Mouse (Mus musculus) forebrain, embryonic 13.5 days (tissue): ENCODE data around the gene Ccdc181. TPM values are rescaled to one million over a fixed set of nuclear protein-coding genes. Genes with fewer than 3 reads are reported as not detected.

Source experiments
- ATAC-seq: fragments of 200-750 bp; cut with Nextera tagmentation; 2 replicates; pipeline ENCODE4 v1.8.0; 2017
- H3K27ac ChIP-seq: fragments of 300-500 bp; sonication (generic); 2 replicates; pipeline ENCODE4 v1.5.1; 2015; ENCODE audit warnings: inconsistent platforms, mild to moderate bottlenecking, moderate library complexity
- H3K27me3 ChIP-seq: fragments of 300-500 bp; sonication (generic); 2 replicates; pipeline ENCODE4 v1.6.1; 2015; ENCODE audit warnings: mild to moderate bottlenecking, inconsistent platforms
- H3K36me3 ChIP-seq: fragments of 300-500 bp; sonication (generic); 2 replicates; pipeline ENCODE4 v1.6.1; 2015; ENCODE audit warnings: mild to moderate bottlenecking, inconsistent platforms; ENCODE audit not compliant: poor library complexity, severe bottlenecking
- H3K4me1 ChIP-seq: fragments of 300-500 bp; sonication (generic); 2 replicates; pipeline ENCODE4 v1.6.1; 2015; ENCODE audit warnings: inconsistent platforms
- H3K4me2 ChIP-seq: fragments of 300-500 bp; sonication (generic); 2 replicates; pipeline ENCODE4 v1.6.1; 2015; ENCODE audit warnings: inconsistent platforms, mild to moderate bottlenecking, moderate library complexity
- H3K4me3 ChIP-seq: fragments of 300-500 bp; sonication (generic); 2 replicates; pipeline ENCODE4 v1.5.1; 2015; ENCODE audit warnings: mild to moderate bottlenecking, inconsistent platforms
- H3K9ac ChIP-seq: fragments of 300-500 bp; sonication (generic); 2 replicates; pipeline ENCODE4 v1.6.1; 2015; ENCODE audit warnings: mild to moderate bottlenecking, inconsistent platforms
- H3K9me3 ChIP-seq: fragments of 300-500 bp; sonication (generic); replicated peaks from 2 replicates; pipeline ENCODE4 v1.6.1; 2016; ENCODE audit warnings: inconsistent platforms
- WGBS: fragments of 180-500 bp; shearing (Covaris S2); methylation state at CpG from one replicate; pipeline ENCODE4 v1.1.7; 2015; 5-methylcytosine and 5-hydroxymethylcytosine counted together
- polyA plus RNA-seq: library from polyadenylated mRNA; unstranded; fragments of >200 nt; fragmentation: Nextera tagmentation; extraction: Ambion mirVana; gene quantifications from 2 replicates; pipeline ENCODE4 v1.2.1, GENCODE M21; 2015

The Ccdc181 gene
- polyA plus RNA-seq, 1 experiment from 2014 or later = 17.3 TPM

DNA sequence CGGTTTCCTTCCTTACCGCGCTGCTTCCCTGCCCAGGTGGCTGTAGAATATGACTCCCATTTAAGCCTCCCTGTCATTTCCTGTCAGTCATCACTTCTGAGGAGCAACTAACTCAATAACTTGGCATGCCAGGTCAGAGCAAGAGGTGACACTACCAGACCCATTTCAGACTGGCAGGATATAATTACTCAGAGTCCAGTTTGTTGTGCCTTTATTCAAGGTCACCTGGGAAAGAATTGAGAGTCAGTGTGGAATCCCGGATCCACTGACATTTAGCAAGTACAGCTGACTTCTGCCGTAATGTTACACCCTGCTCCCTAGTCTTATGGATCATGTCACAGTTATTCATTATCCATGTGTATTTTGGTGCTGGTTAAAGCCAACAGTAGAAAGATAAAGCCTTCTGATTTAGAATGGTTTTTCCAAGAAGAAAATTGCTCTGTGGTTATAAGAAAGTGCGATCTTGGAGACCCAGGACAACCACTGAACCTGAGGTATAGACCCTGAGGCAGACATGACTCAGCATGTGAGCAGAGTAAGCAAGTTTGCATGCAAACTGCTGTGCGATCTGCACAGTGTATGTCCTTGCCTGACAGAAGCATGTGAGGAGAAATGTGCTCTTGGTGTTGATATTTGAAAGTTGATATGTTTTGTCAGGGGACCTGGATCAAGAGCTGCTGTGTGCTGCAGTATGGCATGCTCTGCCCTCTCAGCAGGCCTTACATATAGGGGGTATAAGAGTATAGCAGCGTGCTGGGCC, 24.8 kb upstream of the Ccdc181 start:
- Histone ChIP-seq H3K27me3 (no peaks in the 10 kb centered on the region), H3K4me1 (peaks cover 28% of the 10 kb centered on the region), H3K27ac (no peak overlapping the region), H3K9me3 (no peaks in the 10 kb centered on the region), H3K4me3 (peak overlapping the region; percentile 67), H3K36me3 (no peaks in the 10 kb centered on the region), H3K9ac (peak overlapping the region; percentile 5; the same call in 1 of the 2 replicates), H3K4me2 (peak overlapping the region; percentile 84)
- ATAC-seq = no peak
- WGBS = 65% methylated on average over 8 of the region's 8 CpGs

- H3K9me3 ChIP-seq = no peaks in the 10 kb centered on the region
- no peak overlapping the region for H3K9ac ChIP-seq
- H3K4me1 ChIP-seq = peaks cover 28% of the 10 kb centered on the region
- no peak overlapping the region for H3K27ac ChIP-seq
- WGBS = 87% methylated on average over 1 of the region's 1 CpGs
- no peak for ATAC-seq
- no peak overlapping the region for H3K4me2 ChIP-seq
- no peak overlapping the region for H3K4me3 ChIP-seq
- no peaks in the 10 kb centered on the region for H3K27me3 ChIP-seq
- no peaks in the 10 kb centered on the region for H3K36me3 ChIP-seq
Measured at GRCm38 (mm10) chr1:164251438-164251837, 23.9 kb upstream of the Ccdc181 start.

DNA sequence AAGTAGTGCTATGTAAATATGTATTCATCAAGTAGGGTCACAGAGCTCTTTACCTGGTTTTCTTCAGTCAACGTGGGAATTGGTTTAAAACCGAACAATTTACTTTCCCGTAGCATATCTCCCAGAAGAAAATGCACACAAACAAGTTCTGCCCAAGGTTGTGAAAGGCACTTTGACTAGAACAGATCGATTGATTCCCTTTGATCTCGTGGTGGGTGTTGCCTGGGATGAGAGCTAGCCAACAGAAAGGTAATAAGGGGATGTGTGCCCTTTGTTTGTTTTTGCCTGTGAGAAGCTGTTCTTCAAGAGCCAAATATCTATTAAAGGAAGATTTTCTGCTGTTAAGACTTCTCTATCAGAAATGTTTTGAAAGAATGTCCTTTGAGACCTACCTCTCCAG, 22.8 kb upstream of the Ccdc181 start:
- Histone ChIP-seq H3K9ac (no peak overlapping the region), H3K9me3 (no peaks in the 10 kb centered on the region), H3K4me3 (no peak overlapping the region), H3K4me1 (peaks cover 26% of the 10 kb centered on the region), H3K27ac (no peak overlapping the region), H3K36me3 (peaks cover 9% of the 10 kb centered on the region; the same call in 1 of the 2 replicates), H3K4me2 (no peak overlapping the region), H3K27me3 (no peaks in the 10 kb centered on the region)
- no peak for ATAC-seq
- WGBS = 80% methylated on average over 5 of the region's 5 CpGs

DNA sequence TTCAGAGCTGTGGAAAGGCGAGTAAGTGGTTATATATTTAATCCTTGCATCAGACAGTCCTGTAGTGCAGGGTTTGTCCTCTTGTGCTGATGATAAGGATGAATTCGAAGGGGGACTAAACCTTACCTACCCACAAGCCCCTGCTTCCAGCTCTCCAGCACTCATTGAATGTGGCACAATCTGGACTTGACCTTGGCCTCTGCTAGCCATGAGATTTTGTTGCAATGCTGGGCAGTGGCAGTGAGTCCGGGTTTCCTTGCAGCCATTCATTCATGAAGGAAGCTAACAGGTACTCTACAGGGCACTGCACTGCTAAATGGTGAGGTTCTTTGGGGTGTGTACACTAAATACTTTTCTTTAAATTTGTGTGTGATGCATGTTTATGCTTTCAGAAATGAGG, 20.5 kb upstream of the Ccdc181 start:
- ATAC-seq = no peak
- 80% methylated on average over 3 of the region's 3 CpGs for WGBS
- H3K36me3 ChIP-seq = peaks cover 9% of the 10 kb centered on the region; the same call in 1 of the 2 replicates

GRCm38 (mm10) chr1:164260171-164261028, 15.0 kb upstream of the Ccdc181 start:
- H3K4me3 ChIP-seq = no peak overlapping the region
- 88% methylated on average over 16 of the region's 16 CpGs for WGBS
- no peaks in the 10 kb centered on the region for H3K9me3 ChIP-seq
- H3K9ac ChIP-seq = no peak overlapping the region
- H3K4me2 ChIP-seq = no peak overlapping the region
- peaks cover 30% of the 10 kb centered on the region for H3K36me3 ChIP-seq
- no peaks in the 10 kb centered on the region for H3K27me3 ChIP-seq
- no peaks in the 10 kb centered on the region for H3K4me1 ChIP-seq
- ATAC-seq = no peak
- H3K27ac ChIP-seq = no peak overlapping the region

More for the DNA sequence above, 20.5 kb upstream of the Ccdc181 start:
- Histone ChIP-seq H3K9ac (no peak overlapping the region), H3K27me3 (no peaks in the 10 kb centered on the region), H3K4me1 (peaks cover 13% of the 10 kb centered on the region), H3K27ac (no peak overlapping the region), H3K9me3 (no peaks in the 10 kb centered on the region), H3K4me2 (no peak overlapping the region), H3K4me3 (no peak overlapping the region)

DNA sequence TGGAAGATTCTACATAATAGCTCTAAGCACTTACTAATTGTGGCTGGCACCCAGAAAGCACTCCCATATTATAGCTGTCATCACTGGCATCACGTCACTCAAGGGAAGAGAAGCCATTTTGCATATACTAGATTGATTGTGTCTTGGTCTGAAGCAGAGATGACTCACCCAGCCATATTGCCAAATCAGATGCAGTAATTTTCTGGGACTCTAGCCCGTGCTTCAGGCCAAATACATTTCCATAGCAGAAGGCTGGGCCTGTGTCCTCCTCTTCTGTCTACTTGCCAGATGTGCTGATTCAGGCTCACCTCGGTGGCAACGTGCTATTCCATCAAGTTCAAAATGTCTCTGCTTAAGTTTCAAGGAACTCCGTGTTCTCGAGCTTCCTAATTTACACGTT, 13.8 kb upstream of the Ccdc181 start:
- no peaks in the 10 kb centered on the region for H3K4me1 ChIP-seq
- H3K36me3 ChIP-seq = peaks cover 30% of the 10 kb centered on the region
- peak; percentile 38; the same call in 1 of the 2 replicates for ATAC-seq
- 93% methylated on average over 7 of the region's 7 CpGs for WGBS
- no peaks in the 10 kb centered on the region for H3K9me3 ChIP-seq
- no peak overlapping the region for H3K9ac ChIP-seq
- no peaks in the 10 kb centered on the region for H3K27me3 ChIP-seq
- H3K4me2 ChIP-seq = no peak overlapping the region
- no peak overlapping the region for H3K4me3 ChIP-seq
- H3K27ac ChIP-seq = no peak overlapping the region

DNA sequence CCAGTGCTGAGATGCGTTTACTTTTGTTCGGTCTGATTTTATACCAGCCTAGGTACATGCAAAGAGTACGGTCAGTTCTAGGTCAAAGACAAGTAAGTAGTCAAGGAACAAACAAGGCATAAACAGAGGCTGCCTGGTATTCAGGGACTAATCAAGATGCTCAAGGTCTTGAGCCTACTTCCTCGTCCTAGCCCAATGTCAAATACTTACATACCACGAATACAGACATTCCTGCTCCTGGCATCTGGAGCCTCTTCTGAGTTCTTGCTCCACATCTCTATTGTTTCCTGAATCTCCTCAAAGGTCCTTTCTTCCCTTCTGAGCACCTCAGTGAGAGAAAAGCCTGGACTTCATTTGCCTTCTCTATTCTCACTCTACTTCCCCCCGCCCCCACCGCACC, 4.4 kb upstream of the Ccdc181 start:
- WGBS = 88% methylated on average over 7 of the region's 7 CpGs
- no peak overlapping the region for H3K9ac ChIP-seq
- H3K4me3 ChIP-seq = no peak overlapping the region
- ATAC-seq = no peak
- H3K27ac ChIP-seq = no peak overlapping the region
- H3K4me2 ChIP-seq = no peak overlapping the region
- H3K4me1 ChIP-seq = peaks cover 2% of the 10 kb centered on the region; the same call in 1 of the 2 replicates
- H3K9me3 ChIP-seq = no peaks in the 10 kb centered on the region
- H3K36me3 ChIP-seq = no peaks in the 10 kb centered on the region
- H3K27me3 ChIP-seq = no peaks in the 10 kb centered on the region

- no peaks in the 10 kb centered on the region for H3K36me3 ChIP-seq
- H3K9ac ChIP-seq = no peak overlapping the region
- no peak overlapping the region for H3K4me2 ChIP-seq
- peaks cover 4% of the 10 kb centered on the region; the same call in 1 of the 2 replicates for H3K4me1 ChIP-seq
- no peak overlapping the region for H3K27ac ChIP-seq
- H3K27me3 ChIP-seq = no peaks in the 10 kb centered on the region
- ATAC-seq = no peak
- H3K9me3 ChIP-seq = no peaks in the 10 kb centered on the region
- no peak overlapping the region for H3K4me3 ChIP-seq
- 84% methylated on average over 6 of the region's 6 CpGs for WGBS
Measured at GRCm38 (mm10) chr1:164273659-164274058, 1.7 kb upstream of the Ccdc181 start.

DNA sequence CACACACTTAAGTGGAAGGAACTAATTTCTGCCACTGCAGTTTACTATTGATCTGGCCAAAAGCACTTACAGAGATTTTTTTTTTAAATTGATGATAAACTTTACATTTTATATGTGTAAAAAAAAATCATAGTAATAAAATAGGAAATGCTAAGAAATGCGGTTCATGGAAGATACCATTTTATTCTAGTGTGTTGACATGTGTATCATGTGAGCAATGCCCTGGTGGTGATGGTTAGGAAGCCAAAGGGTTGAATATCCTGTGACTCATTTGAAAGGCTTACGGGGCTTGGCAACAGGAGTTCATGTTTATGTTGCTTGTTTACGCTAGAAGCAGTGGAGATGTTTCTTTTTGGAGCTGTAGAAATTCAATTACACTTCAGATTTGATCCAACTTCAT, 1.2 kb downstream of the Ccdc181 start:
- no peak overlapping the region for H3K4me3 ChIP-seq
- 90% methylated on average over 3 of the region's 3 CpGs for WGBS
- H3K36me3 ChIP-seq = 0 out of 2 replicates have a peak, but pooled peaks cover 5% of the 10 kb centered on the region
- no peak for ATAC-seq
- no peak overlapping the region for H3K4me2 ChIP-seq
- no peaks in the 10 kb centered on the region for H3K9me3 ChIP-seq
- H3K4me1 ChIP-seq = peaks cover 4% of the 10 kb centered on the region; the same call in 1 of the 2 replicates
- H3K27me3 ChIP-seq = no peaks in the 10 kb centered on the region
- no peak overlapping the region for H3K27ac ChIP-seq
- H3K9ac ChIP-seq = no peak overlapping the region

DNA sequence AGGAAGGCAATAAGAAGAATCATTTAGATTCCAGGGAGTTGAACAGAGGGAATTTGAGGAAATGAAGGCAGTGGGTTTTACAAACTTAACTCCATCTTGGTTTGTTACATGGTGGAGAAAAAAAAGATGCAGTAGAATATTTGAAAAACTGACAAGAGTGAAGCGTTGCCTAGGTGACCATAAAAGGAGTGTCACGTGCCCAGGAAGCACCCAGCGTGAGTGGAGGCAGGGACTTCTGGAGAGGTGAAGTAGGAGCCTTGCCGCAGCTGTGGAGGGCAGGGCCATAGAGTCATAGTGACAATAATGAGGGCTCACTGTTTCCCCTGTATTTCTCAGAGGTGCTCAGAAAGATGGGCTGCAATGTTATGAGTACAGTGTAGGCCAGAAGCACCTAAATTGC, 3.9 kb downstream of the Ccdc181 start:
- Histone ChIP-seq H3K9ac (no peak overlapping the region), H3K27ac (no peak overlapping the region), H3K4me3 (no peak overlapping the region), H3K4me1 (peaks cover 4% of the 10 kb centered on the region; the same call in 1 of the 2 replicates), H3K9me3 (no peaks in the 10 kb centered on the region), H3K4me2 (no peak overlapping the region), H3K27me3 (no peaks in the 10 kb centered on the region), H3K36me3 (peaks cover 14% of the 10 kb centered on the region; the same call in 1 of the 2 replicates)
- ATAC-seq = no peak
- 61% methylated on average over 4 of the region's 4 CpGs for WGBS

DNA sequence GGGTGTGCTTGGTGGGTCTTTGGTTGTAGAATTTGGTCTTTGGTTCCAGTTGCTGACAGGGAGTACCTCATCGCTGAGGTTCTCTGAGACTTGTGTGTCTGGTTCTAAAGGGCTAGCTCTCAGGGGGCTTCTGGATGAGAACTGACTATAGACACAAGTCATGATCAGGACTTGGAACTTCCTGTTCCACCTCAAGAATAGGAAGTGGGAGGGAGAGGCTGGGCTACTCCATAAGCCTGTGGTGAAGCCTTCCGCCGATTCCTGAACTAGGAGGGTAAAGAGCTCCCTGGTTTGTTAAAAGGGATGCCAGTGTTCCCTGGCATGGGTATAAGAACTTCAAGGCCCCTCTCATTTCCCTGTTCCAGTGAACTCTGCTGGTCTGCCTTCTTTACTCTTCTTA, 8.6 kb downstream of the Ccdc181 start:
- no peaks in the 10 kb centered on the region for H3K27me3 ChIP-seq
- ATAC-seq = no peak
- no peak overlapping the region for H3K4me3 ChIP-seq
- H3K4me2 ChIP-seq = no peak overlapping the region
- no peak overlapping the region for H3K27ac ChIP-seq
- 96% methylated on average over 3 of the region's 3 CpGs for WGBS
- H3K36me3 ChIP-seq = peaks cover 19% of the 10 kb centered on the region; the same call in 1 of the 2 replicates
- no peaks in the 10 kb centered on the region for H3K4me1 ChIP-seq
- no peaks in the 10 kb centered on the region for H3K9me3 ChIP-seq
- no peak overlapping the region for H3K9ac ChIP-seq

DNA sequence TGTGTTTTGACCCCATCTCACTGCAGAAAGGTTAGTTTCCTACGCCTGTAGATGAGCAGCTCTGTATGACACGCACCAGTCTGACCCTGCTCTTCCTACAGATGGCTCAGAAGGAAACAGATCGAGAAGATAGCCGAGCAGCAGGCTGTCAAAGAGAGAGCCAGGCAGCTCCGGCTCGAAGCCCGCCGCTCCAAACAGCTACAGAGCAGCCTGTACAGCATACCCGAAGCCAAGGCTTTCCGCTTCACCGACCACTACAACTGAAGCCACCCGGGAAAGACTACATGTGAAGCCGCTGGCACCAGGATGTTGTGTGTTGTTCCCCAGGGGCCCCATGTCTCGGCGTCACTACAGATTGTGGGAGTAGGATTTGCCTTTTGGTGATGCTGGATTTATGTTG, 12.0 kb downstream of the Ccdc181 start:
- Histone ChIP-seq H3K9me3 (no peaks in the 10 kb centered on the region), H3K27ac (no peak overlapping the region), H3K4me2 (no peak overlapping the region), H3K4me3 (no peak overlapping the region), H3K27me3 (no peaks in the 10 kb centered on the region), H3K4me1 (no peaks in the 10 kb centered on the region), H3K9ac (no peak overlapping the region), H3K36me3 (peaks cover 27% of the 10 kb centered on the region)
- peak; percentile 16; the same call in 1 of the 2 replicates for ATAC-seq
- 61% methylated on average over 15 of the region's 15 CpGs for WGBS
